Mouse (Mus musculus): ENCODE results near the gene Ints11.

Gene Ints11

GRCm38 (mm10) chr4:155848434-155849095 lies 20.8 kb upstream of the Ints11 start:
- no peak for DNase-seq (ENCODE audit: low spot score)

- no peak for DNase-seq (ENCODE audit: low spot score)
These were observed 20.0 kb upstream of the Ints11 start for GRCm38 (mm10) chr4:155849391-155849790.

- DNase-seq (ENCODE audit: low spot score): no peak
These were observed 19.4 kb upstream of the Ints11 start for GRCm38 (mm10) chr4:155849792-155850451.

- no peak for DNase-seq (ENCODE audit: low spot score)
These were observed 18.0 kb upstream of the Ints11 start for GRCm38 (mm10) chr4:155851368-155851767.

GRCm38 (mm10) chr4:155851951-155852411 lies 17.4 kb upstream of the Ints11 start:
- peak; percentile 29 for DNase-seq (ENCODE audit: low spot score)

GRCm38 (mm10) chr4:155853421-155853820 lies 15.9 kb upstream of the Ints11 start:
- no peak for DNase-seq (ENCODE audit: low spot score)

GRCm38 (mm10) chr4:155854991-155855390 lies 14.4 kb upstream of the Ints11 start:
- DNase-seq (ENCODE audit: low spot score): no peak

- DNase-seq (ENCODE audit: low spot score): no peak
These were observed 13.3 kb upstream of the Ints11 start for GRCm38 (mm10) chr4:155856071-155856470.

- no peak for DNase-seq (ENCODE audit: low spot score)
These were observed 12.5 kb upstream of the Ints11 start for GRCm38 (mm10) chr4:155856881-155857280.

GRCm38 (mm10) chr4:155859318-155859717 lies 10.0 kb upstream of the Ints11 start:
- no peak for DNase-seq (ENCODE audit: low spot score)

- no peak for DNase-seq (ENCODE audit: low spot score)
These were observed 7.6 kb upstream of the Ints11 start for GRCm38 (mm10) chr4:155861787-155862186.

- DNase-seq (ENCODE audit: low spot score): no peak
These were observed 6.3 kb upstream of the Ints11 start, which contains the start of gene Tas1r3 for GRCm38 (mm10) chr4:155863001-155863400. Gene Tas1r3, minus strand, starts transcription at chr4:155863362.

- DNase-seq (ENCODE audit: low spot score): no peak
These were observed 590 bp upstream of the Ints11 start for GRCm38 (mm10) chr4:155868614-155869298.

- DNase-seq (ENCODE audit: low spot score): no peak
These were observed 2.1 kb downstream of the Ints11 start for GRCm38 (mm10) chr4:155871404-155871803.

GRCm38 (mm10) chr4:155883587-155883986 lies 14.2 kb downstream of the Ints11 start:
- no peak for DNase-seq (ENCODE audit: low spot score)

GRCm38 (mm10) chr4:155886330-155886729 lies 17.0 kb downstream of the Ints11 start:
- DNase-seq (ENCODE audit: low spot score): no peak

- no peak for DNase-seq (ENCODE audit: low spot score)
These were observed 18.3 kb downstream of the Ints11 start for GRCm38 (mm10) chr4:155887674-155888073.

GRCm38 (mm10) chr4:155888181-155888580 lies 18.8 kb downstream of the Ints11 start:
- DNase-seq (ENCODE audit: low spot score): no peak

GRCm38 (mm10) chr4:155889316-155889715 lies 20.0 kb downstream of the Ints11 start:
- no peak for DNase-seq (ENCODE audit: low spot score)

- no peak for DNase-seq (ENCODE audit: low spot score)
These were observed 21.7 kb downstream of the Ints11 start for GRCm38 (mm10) chr4:155891011-155891471.

GRCm38 (mm10) chr4:155891551-155892001 lies 22.2 kb downstream of the Ints11 start, which contains the start of the genes Pusl1 and Acap3:
Gene Pusl1, minus strand, starts transcription at chr4:155891781.
Gene Acap3, plus strand, starts transcription at chr4:155891822.
- DNase-seq (ENCODE audit: low spot score): peak; percentile 95

- DNase-seq (ENCODE audit: low spot score): peak; percentile 85
These were observed 22.7 kb downstream of the Ints11 start for GRCm38 (mm10) chr4:155892017-155892416.

Measured in lung, postnatal 25 days (tissue).